Mouse (Mus musculus) lung, postnatal 0 days (tissue): ENCODE measurements around the gene Olfr49. TPM values are rescaled to one million over a fixed set of nuclear protein-coding genes. Genes with fewer than 3 reads are reported as not detected.
A peak's percentile ranks its signal among the peaks of the same experiment; 100 is the strongest.

Experiments
- ATAC-seq: fragments of 200-750 bp; cut with Nextera tagmentation; 2 replicates; pipeline ENCODE4 v1.8.0; 2017; ENCODE audit warnings: moderate library complexity
- DNase-seq: peaks from one replicate; pipeline ENCODE4 v3.0.0-alpha.2; 2016; ENCODE audit warnings: low spot score
- H3K27ac ChIP-seq: fragments of 300-500 bp; sonication (generic); 2 replicates; pipeline ENCODE4 v1.5.1; 2014; ENCODE audit warnings: antibody characterized with exemption, mild to moderate bottlenecking, low read length, mixed read lengths
- H3K27me3 ChIP-seq: fragments of 300-500 bp; sonication (generic); replicated peaks from 2 replicates; pipeline ENCODE4 v1.6.1; 2014; ENCODE audit warnings: low read length, mixed read lengths; ENCODE audit not compliant: insufficient read depth
- H3K36me3 ChIP-seq: fragments of 300-500 bp; sonication (generic); 2 replicates; pipeline ENCODE4 v1.6.1; 2014; ENCODE audit warnings: low read length, mixed read lengths; ENCODE audit not compliant: insufficient read depth
- H3K4me1 ChIP-seq: fragments of 300-500 bp; sonication (generic); 2 replicates; pipeline ENCODE4 v1.6.1; 2014; ENCODE audit warnings: antibody characterized with exemption, low read depth, low read length, mixed read lengths; ENCODE audit not compliant: insufficient read depth
- H3K4me2 ChIP-seq: fragments of 300-500 bp; sonication (generic); replicated peaks from 2 replicates; pipeline ENCODE4 v1.6.1; 2014; ENCODE audit warnings: low read depth, mild to moderate bottlenecking, low read length, moderate library complexity, mixed read lengths
- H3K4me3 ChIP-seq: fragments of 300-500 bp; sonication (generic); 2 replicates; pipeline ENCODE4 v1.5.1; 2014; ENCODE audit warnings: low read depth, low read length
- H3K9ac ChIP-seq: fragments of 300-500 bp; sonication (generic); replicated peaks from 2 replicates; pipeline ENCODE4 v1.6.1; 2014; ENCODE audit warnings: low read depth, mild to moderate bottlenecking
- H3K9me3 ChIP-seq: fragments of 300-500 bp; sonication (generic); 2 replicates; pipeline ENCODE4 v1.6.1; 2016; ENCODE audit warnings: low read length, mixed read lengths
- CTCF ChIP-seq: IDR thresholded peaks from 2 replicates; pipeline ENCODE4 v1.5.1; 2016; ENCODE audit warnings: antibody characterized with exemption, mild to moderate bottlenecking
- EP300 ChIP-seq: IDR thresholded peaks from 2 replicates; pipeline ENCODE4 v1.6.1; 2016; ENCODE audit warnings: antibody characterized with exemption, mild to moderate bottlenecking, control low read depth
- WGBS: fragments of 180-500 bp; shearing (Covaris S2); extraction: QIAGEN DNeasy Blood & Tissue Kit; methylation state at CpG from one replicate; pipeline ENCODE4 v1.1.7; 2014; 5-methylcytosine and 5-hydroxymethylcytosine counted together
- polyA plus RNA-seq: library from polyadenylated mRNA; unstranded; fragments of >200 nt; fragmentation: Nextera tagmentation; extraction: Ambion mirVana; gene quantifications from 2 replicates; pipeline ENCODE4 v1.2.1, GENCODE M21; 2015

Olfr49 gene
- polyA plus RNA-seq, 1 experiment from 2014 or later = 0.04 TPM

GRCm38 (mm10) chr14:54265093-54265492, 19.6 kb downstream of the Olfr49 start:
- WGBS = 56% methylated on average over 10 of the region's 10 CpGs
- no peak overlapping the region for H3K27ac ChIP-seq
- no peaks in the 10 kb centered on the region for H3K9me3 ChIP-seq
- TF ChIP-seq EP300 (no peak), CTCF (no peak)
- no peaks in the 10 kb centered on the region for H3K27me3 ChIP-seq
- DNase-seq (no peak), ATAC-seq (no peak)
- peaks cover 30% of the 10 kb centered on the region for H3K36me3 ChIP-seq
- no peak overlapping the region for H3K9ac ChIP-seq
- no peak overlapping the region for H3K4me2 ChIP-seq
- H3K4me3 ChIP-seq = no peak overlapping the region
- H3K4me1 ChIP-seq = peaks cover 5% of the 10 kb centered on the region; the same call in 1 of the 2 replicates

- TF ChIP-seq EP300 (no peak), CTCF (no peak)
- Histone ChIP-seq H3K4me3 (no peak overlapping the region), H3K4me1 (peaks cover 10% of the 10 kb centered on the region; the same call in 1 of the 2 replicates), H3K9me3 (no peaks in the 10 kb centered on the region), H3K4me2 (no peak overlapping the region), H3K27me3 (no peaks in the 10 kb centered on the region), H3K27ac (no peak overlapping the region), H3K9ac (no peak overlapping the region), H3K36me3 (peaks cover 30% of the 10 kb centered on the region)
- ATAC-seq = no peak
- DNase-seq = no peak
- WGBS = 96% methylated on average over 7 of the region's 7 CpGs
These were observed 20.5 kb downstream of the Olfr49 start for GRCm38 (mm10) chr14:54264231-54264630.

GRCm38 (mm10) chr14:54263099-54263498, 21.6 kb downstream of the Olfr49 start:
- no peak overlapping the region for H3K4me3 ChIP-seq

GRCm38 (mm10) chr14:54262622-54263021, 22.1 kb downstream of the Olfr49 start:
- Histone ChIP-seq H3K4me1 (peaks cover 15% of the 10 kb centered on the region; the same call in 1 of the 2 replicates), H3K9me3 (no peaks in the 10 kb centered on the region), H3K9ac (no peak overlapping the region), H3K36me3 (peaks cover 20% of the 10 kb centered on the region), H3K27ac (no peak overlapping the region), H3K4me3 (no peak overlapping the region), H3K4me2 (no peak overlapping the region), H3K27me3 (no peaks in the 10 kb centered on the region)
- TF ChIP-seq CTCF (no peak), EP300 (no peak)
- 92% methylated on average over 8 of the region's 8 CpGs for WGBS
- ATAC-seq = no peak
- no peak for DNase-seq

More at GRCm38 (mm10) chr14:54263099-54263498, 21.6 kb downstream of the Olfr49 start:
- DNase-seq = no peak
- peaks cover 15% of the 10 kb centered on the region; the same call in 1 of the 2 replicates for H3K4me1 ChIP-seq
- TF ChIP-seq EP300 = no peak
- no peak for TF ChIP-seq CTCF
- no peak for ATAC-seq
- H3K9ac ChIP-seq = no peak overlapping the region
- H3K4me2 ChIP-seq = no peak overlapping the region
- WGBS = 90% methylated on average over 6 of the region's 6 CpGs
- H3K36me3 ChIP-seq = peaks cover 25% of the 10 kb centered on the region
- no peaks in the 10 kb centered on the region for H3K27me3 ChIP-seq
- no peak overlapping the region for H3K27ac ChIP-seq
- no peaks in the 10 kb centered on the region for H3K9me3 ChIP-seq

- no peak for TF ChIP-seq CTCF
- no peak for TF ChIP-seq EP300
- H3K9me3 ChIP-seq = no peaks in the 10 kb centered on the region
- no peak for DNase-seq
- H3K27ac ChIP-seq = no peak overlapping the region
- no peak overlapping the region for H3K9ac ChIP-seq
- 94% methylated on average over 2 of the region's 2 CpGs for WGBS
- no peak overlapping the region for H3K4me2 ChIP-seq
- peaks cover 15% of the 10 kb centered on the region; the same call in 1 of the 2 replicates for H3K4me1 ChIP-seq
- H3K4me3 ChIP-seq = no peak overlapping the region
- H3K27me3 ChIP-seq = no peaks in the 10 kb centered on the region
- no peak for ATAC-seq
- peaks cover 18% of the 10 kb centered on the region for H3K36me3 ChIP-seq
These were observed 23.4 kb downstream of the Olfr49 start for GRCm38 (mm10) chr14:54261386-54261785.

GRCm38 (mm10) chr14:54260196-54260595, 24.5 kb downstream of the Olfr49 start:
- Histone ChIP-seq H3K36me3 (peaks cover 15% of the 10 kb centered on the region), H3K27ac (no peak overlapping the region), H3K27me3 (no peaks in the 10 kb centered on the region), H3K9me3 (no peaks in the 10 kb centered on the region), H3K4me3 (peak overlapping the region; percentile 78; the same call in 1 of the 2 replicates), H3K4me2 (peak overlapping the region; percentile 86), H3K4me1 (peaks cover 15% of the 10 kb centered on the region; the same call in 1 of the 2 replicates), H3K9ac (no peak overlapping the region)
- TF ChIP-seq CTCF (no peak), EP300 (no peak)
- WGBS = 56% methylated on average over 2 of the region's 2 CpGs
- ATAC-seq (no peak), DNase-seq (no peak)

GRCm38 (mm10) chr14:54259722-54260085, 25.0 kb downstream of the Olfr49 start:
- Histone ChIP-seq H3K4me1 (peaks cover 15% of the 10 kb centered on the region; the same call in 1 of the 2 replicates), H3K9ac (peak overlapping the region; percentile 71), H3K27ac (peak overlapping the region; percentile 81), H3K27me3 (no peaks in the 10 kb centered on the region), H3K9me3 (no peaks in the 10 kb centered on the region), H3K36me3 (peaks cover 11% of the 10 kb centered on the region; the same call in 1 of the 2 replicates), H3K4me3 (peak overlapping the region; percentile 78), H3K4me2 (peak overlapping the region; percentile 86)
- no peak for ATAC-seq
- no peak for DNase-seq
- WGBS = 17% methylated on average over 8 of the region's 8 CpGs
- no peak for TF ChIP-seq EP300
